Mouse (Mus musculus) mature B cell (primary cell): ENCODE results near the gene Nox3.

Experiments used
- in situ Hi-C: fragments of 300-500 bp; cut with MboI; formaldehyde crosslinking; loops from 2 replicates; pipeline ENCODE4 v1.14.3; 2019

The Nox3 gene

GRCm38 (mm10) chr17:3696161-3696560, at the start of gene Nox3:
TSS of gene Nox3 (minus strand) at chr17:3696261.
- in situ Hi-C loops, result no loop called here

- in situ Hi-C loops, result no loop called here
Measured at GRCm38 (mm10) chr17:3744402-3744801, 48.3 kb upstream of the Nox3 start.

- in situ Hi-C loops, result no loop called here
Measured at GRCm38 (mm10) chr17:3736936-3737335, 40.9 kb upstream of the Nox3 start.

GRCm38 (mm10) chr17:3734286-3734685, 38.2 kb upstream of the Nox3 start:
- in situ Hi-C loops, result no loop called here

GRCm38 (mm10) chr17:3705350-3705930, 9.4 kb upstream of the Nox3 start:
- in situ Hi-C loops, result no loop called here

- in situ Hi-C loops, result no loop called here
Measured at GRCm38 (mm10) chr17:3702320-3702719, 6.3 kb upstream of the Nox3 start.

- in situ Hi-C loops, result no loop called here
Measured at GRCm38 (mm10) chr17:3692817-3693216, 3.2 kb downstream of the Nox3 start.

- in situ Hi-C loops, result no loop called here
Measured at GRCm38 (mm10) chr17:3690499-3691258, 5.4 kb downstream of the Nox3 start.

GRCm38 (mm10) chr17:3683662-3684061, 12.4 kb downstream of the Nox3 start:
- in situ Hi-C loops, result no loop called here

GRCm38 (mm10) chr17:3669226-3669625, 26.8 kb downstream of the Nox3 start:
- in situ Hi-C loops, result no loop called here

- in situ Hi-C loops, result no loop called here
Measured at GRCm38 (mm10) chr17:3667287-3667686, 28.8 kb downstream of the Nox3 start.

GRCm38 (mm10) chr17:3665321-3665720, 30.7 kb downstream of the Nox3 start:
- in situ Hi-C loops, result no loop called here

GRCm38 (mm10) chr17:3659497-3659896, 36.6 kb downstream of the Nox3 start:
- in situ Hi-C loops, result no loop called here

- in situ Hi-C loops, result no loop called here
Measured at GRCm38 (mm10) chr17:3650377-3650776, 45.7 kb downstream of the Nox3 start.

- in situ Hi-C loops, result no loop called here
Measured at GRCm38 (mm10) chr17:3643582-3643981, 52.5 kb downstream of the Nox3 start.

- in situ Hi-C loops, result no loop called here
Measured at GRCm38 (mm10) chr17:3641456-3641855, 54.6 kb downstream of the Nox3 start.

GRCm38 (mm10) chr17:3638757-3639156, 57.3 kb downstream of the Nox3 start:
- in situ Hi-C loops, result no loop called here

GRCm38 (mm10) chr17:3632501-3632900, 63.6 kb downstream of the Nox3 start:
- in situ Hi-C loops, result no loop called here

GRCm38 (mm10) chr17:3616329-3617216, 79.5 kb downstream of the Nox3 start:
- in situ Hi-C loops, result no loop called here

- in situ Hi-C loops, result no loop called here
Measured at GRCm38 (mm10) chr17:3615553-3615952, 80.5 kb downstream of the Nox3 start.

GRCm38 (mm10) chr17:3611781-3612075, 84.3 kb downstream of the Nox3 start:
- in situ Hi-C loops, result no loop called here

GRCm38 (mm10) chr17:3610928-3611780, 84.9 kb downstream of the Nox3 start:
- in situ Hi-C loops, result no loop called here
